Mouse (Mus musculus) stomach, embryonic 16.5 days (tissue): Measurements from ENCODE around the gene Tango6. TPM values are rescaled to one million over a fixed set of nuclear protein-coding genes. Genes with fewer than 3 reads are reported as not detected.

Experiments used
- ATAC-seq: fragments of 200-750 bp; cut with Nextera tagmentation; 2 replicates; pipeline ENCODE4 v1.8.0; 2017; ENCODE audit warnings: moderate number of reproducible peaks, moderate TSS enrichment; ENCODE audit not compliant: insufficient read depth, low FRiP score
- H3K27ac ChIP-seq: fragments of 300-500 bp; sonication (generic); 2 replicates; pipeline ENCODE4 v1.5.1; 2014; ENCODE audit warnings: low read length
- H3K27me3 ChIP-seq: fragments of 300-500 bp; sonication (generic); 2 replicates; pipeline ENCODE4 v1.6.1; 2014; ENCODE audit warnings: low read length, control low read depth, mixed read lengths; ENCODE audit not compliant: control insufficient read depth, insufficient read depth
- H3K36me3 ChIP-seq: fragments of 300-500 bp; sonication (generic); 2 replicates; pipeline ENCODE4 v1.6.1; 2014; ENCODE audit warnings: low read length; ENCODE audit not compliant: control insufficient read depth, insufficient read depth
- H3K4me1 ChIP-seq: fragments of 300-500 bp; sonication (generic); 2 replicates; pipeline ENCODE4 v1.6.1; 2014; ENCODE audit warnings: low read length, control low read depth, mixed read lengths; ENCODE audit not compliant: control insufficient read depth, insufficient read depth
- H3K4me2 ChIP-seq: fragments of 300-500 bp; sonication (generic); 2 replicates; pipeline ENCODE4 v1.6.1; 2014; ENCODE audit warnings: low read depth, low read length, mixed read lengths
- H3K4me3 ChIP-seq: fragments of 300-500 bp; sonication (generic); replicated peaks from 2 replicates; pipeline ENCODE4 v1.5.1; 2014; ENCODE audit warnings: mild to moderate bottlenecking, low read length
- H3K9ac ChIP-seq: fragments of 300-500 bp; sonication (generic); 2 replicates; pipeline ENCODE4 v1.6.1; 2014; ENCODE audit warnings: low read length
- H3K9me3 ChIP-seq: fragments of 300-500 bp; sonication (generic); replicated peaks from 2 replicates; pipeline ENCODE4 v1.6.1; 2016; ENCODE audit warnings: low read length, control low read depth; ENCODE audit not compliant: control insufficient read depth
- WGBS: fragments of 180-500 bp; shearing (Covaris S2); extraction: QIAGEN DNeasy Blood & Tissue Kit; methylation state at CpG from one replicate; pipeline ENCODE4 v1.1.7; 2014; 5-methylcytosine and 5-hydroxymethylcytosine counted together
- polyA plus RNA-seq: library from polyadenylated mRNA; unstranded; fragments of >200 nt; fragmentation: Nextera tagmentation; extraction: Ambion mirVana; gene quantifications from 2 replicates; pipeline ENCODE4 v1.2.1, GENCODE M21; 2015

Tango6 gene
- polyA plus RNA-seq, 1 experiment from 2014 or later = 9.4 TPM

DNA sequence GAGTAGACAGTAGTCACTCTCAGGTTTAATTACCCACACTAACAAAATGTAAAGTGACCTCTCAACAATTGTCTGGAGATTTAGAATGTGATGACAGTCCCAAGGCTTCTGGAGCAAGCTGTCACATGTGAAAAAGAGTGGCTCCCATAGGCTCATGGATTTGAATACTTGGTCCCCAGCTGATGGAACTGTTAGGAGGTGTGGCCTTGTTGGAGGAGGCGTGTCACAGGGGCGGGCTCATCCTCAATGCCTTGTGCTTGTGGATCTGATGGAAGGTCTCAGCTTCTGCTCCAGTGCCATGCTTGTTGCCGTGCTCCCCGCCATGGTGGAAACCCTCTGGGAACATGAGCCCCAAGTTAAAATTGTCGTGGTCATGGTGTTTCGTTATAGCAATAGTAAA is 146.1 kb downstream of the Tango6 start:
- Histone ChIP-seq H3K27ac (no peak overlapping the region), H3K27me3 (no peaks in the 10 kb centered on the region), H3K4me2 (no peak overlapping the region), H3K36me3 (no peaks in the 10 kb centered on the region), H3K9ac (no peak overlapping the region), H3K4me3 (no peak overlapping the region), H3K9me3 (no peaks in the 10 kb centered on the region), H3K4me1 (no peaks in the 10 kb centered on the region)
- 83% methylated on average over 6 of the region's 6 CpGs for WGBS
- ATAC-seq = no peak

DNA sequence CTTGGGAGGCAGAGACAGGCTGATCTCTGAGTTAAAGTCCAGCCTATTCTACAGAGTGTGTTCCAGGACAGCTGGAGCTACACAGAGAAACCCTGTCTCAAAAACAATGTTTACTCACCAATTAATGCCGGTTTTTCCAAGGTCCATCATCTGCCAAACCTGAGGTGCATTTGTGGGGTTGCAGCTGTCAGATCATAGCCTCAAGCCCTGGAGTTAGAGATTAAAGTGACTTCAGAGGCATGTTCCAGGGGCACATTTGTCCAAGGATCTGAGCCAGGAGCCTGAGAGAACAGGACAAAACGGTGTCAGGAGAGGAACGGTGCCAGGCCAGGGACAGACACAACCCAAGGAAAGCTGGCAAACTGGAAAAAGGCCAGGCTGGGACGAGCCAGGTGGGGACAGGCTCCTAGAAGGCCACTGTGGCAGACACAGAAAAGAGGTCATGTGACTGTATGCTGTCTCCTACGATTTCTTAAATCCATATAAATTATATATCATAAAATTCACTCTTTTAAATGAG is 146.7 kb downstream of the Tango6 start:
- H3K27ac ChIP-seq = no peak overlapping the region
- H3K27me3 ChIP-seq = no peaks in the 10 kb centered on the region
- H3K4me1 ChIP-seq = no peaks in the 10 kb centered on the region
- no peak overlapping the region for H3K9ac ChIP-seq
- no peaks in the 10 kb centered on the region for H3K36me3 ChIP-seq
- H3K9me3 ChIP-seq = no peaks in the 10 kb centered on the region
- 86% methylated on average over 5 of the region's 5 CpGs for WGBS
- no peak overlapping the region for H3K4me3 ChIP-seq
- ATAC-seq = no peak
- H3K4me2 ChIP-seq = no peak overlapping the region

DNA sequence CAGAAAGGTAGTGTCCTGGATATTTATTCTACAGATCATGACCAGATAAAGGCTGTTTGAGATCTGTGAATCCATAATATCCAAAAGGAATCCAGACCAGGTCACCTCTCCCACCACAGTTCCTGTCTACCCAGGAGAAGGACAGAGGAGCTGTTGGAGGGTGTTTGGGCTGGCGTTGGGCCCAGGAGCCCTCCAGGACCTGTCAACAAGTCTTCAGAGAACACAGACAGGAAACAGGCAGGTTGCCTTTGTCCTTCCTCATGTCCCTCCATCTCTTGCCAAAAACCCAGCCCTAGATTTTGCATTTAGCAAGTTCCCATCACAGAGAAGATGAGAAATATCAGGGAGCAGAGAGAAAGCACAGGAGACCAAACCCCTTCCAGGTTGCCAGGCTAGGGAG is 152.0 kb downstream of the Tango6 start:
- no peak overlapping the region for H3K4me3 ChIP-seq
- H3K36me3 ChIP-seq = no peaks in the 10 kb centered on the region; the same call in 1 of the 2 replicates
- no peak overlapping the region for H3K27ac ChIP-seq
- H3K4me2 ChIP-seq = no peak overlapping the region
- H3K27me3 ChIP-seq = no peaks in the 10 kb centered on the region
- H3K9me3 ChIP-seq = no peaks in the 10 kb centered on the region
- no peak for ATAC-seq
- WGBS = 80% methylated on average over 1 of the region's 1 CpGs
- no peak overlapping the region for H3K9ac ChIP-seq
- H3K4me1 ChIP-seq = peaks cover 10% of the 10 kb centered on the region

DNA sequence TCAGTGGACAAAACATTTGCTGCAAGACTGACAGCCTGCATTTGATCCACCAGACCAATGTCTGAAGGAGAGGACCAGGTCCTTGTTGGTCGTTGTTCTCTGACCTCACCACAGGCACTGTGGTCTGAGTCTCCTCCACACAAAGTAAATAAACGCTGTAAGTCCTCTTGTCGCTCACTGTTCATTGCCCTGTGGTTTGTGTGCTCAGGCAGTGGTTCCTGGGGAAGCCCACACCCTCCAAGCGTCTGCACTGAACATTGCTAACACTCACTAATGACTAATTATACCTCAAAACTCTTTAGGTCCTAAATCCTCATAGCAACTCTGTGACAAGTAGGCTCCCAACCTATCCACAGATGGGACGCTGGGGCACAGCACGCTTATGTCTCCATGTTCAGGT is 153.7 kb downstream of the Tango6 start:
- peak overlapping the region; percentile 44 for H3K27ac ChIP-seq
- H3K4me2 ChIP-seq = no peak overlapping the region
- peaks cover 10% of the 10 kb centered on the region for H3K4me1 ChIP-seq
- H3K36me3 ChIP-seq = no peaks in the 10 kb centered on the region; the same call in 1 of the 2 replicates
- WGBS = 39% methylated on average over 6 of the region's 6 CpGs
- H3K9ac ChIP-seq = no peak overlapping the region
- H3K4me3 ChIP-seq = no peak overlapping the region
- no peaks in the 10 kb centered on the region for H3K27me3 ChIP-seq
- no peaks in the 10 kb centered on the region for H3K9me3 ChIP-seq
- peak; percentile 69; the same call in 1 of the 2 replicates for ATAC-seq

DNA sequence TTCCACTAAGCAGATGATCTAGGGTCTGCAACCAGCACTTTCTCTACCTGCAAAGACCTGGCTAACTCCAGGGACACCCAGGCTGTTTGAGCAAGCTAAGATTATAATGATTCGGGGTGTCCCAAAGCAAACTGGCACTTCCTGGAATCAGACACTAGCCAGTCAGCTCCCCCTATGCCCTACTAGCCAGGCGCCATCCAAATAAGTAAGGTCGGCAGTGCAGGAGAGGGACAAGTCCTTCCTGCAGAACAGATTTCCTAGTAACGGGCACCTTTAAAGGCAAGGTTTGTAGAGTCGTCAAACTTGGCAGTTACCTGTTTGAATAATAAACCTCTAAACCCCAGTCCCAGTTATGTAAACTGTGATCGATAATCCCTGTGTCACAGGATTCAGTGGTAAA is 155.9 kb downstream of the Tango6 start:
- no peak overlapping the region for H3K9ac ChIP-seq
- peak overlapping the region; percentile 46 for H3K27ac ChIP-seq
- peaks cover 10% of the 10 kb centered on the region for H3K4me1 ChIP-seq
- H3K27me3 ChIP-seq = no peaks in the 10 kb centered on the region
- no peaks in the 10 kb centered on the region; the same call in 1 of the 2 replicates for H3K36me3 ChIP-seq
- H3K4me3 ChIP-seq = no peak overlapping the region
- H3K4me2 ChIP-seq = no peak overlapping the region
- ATAC-seq = no peak
- no peaks in the 10 kb centered on the region for H3K9me3 ChIP-seq
- WGBS = 52% methylated on average over 6 of the region's 6 CpGs

DNA sequence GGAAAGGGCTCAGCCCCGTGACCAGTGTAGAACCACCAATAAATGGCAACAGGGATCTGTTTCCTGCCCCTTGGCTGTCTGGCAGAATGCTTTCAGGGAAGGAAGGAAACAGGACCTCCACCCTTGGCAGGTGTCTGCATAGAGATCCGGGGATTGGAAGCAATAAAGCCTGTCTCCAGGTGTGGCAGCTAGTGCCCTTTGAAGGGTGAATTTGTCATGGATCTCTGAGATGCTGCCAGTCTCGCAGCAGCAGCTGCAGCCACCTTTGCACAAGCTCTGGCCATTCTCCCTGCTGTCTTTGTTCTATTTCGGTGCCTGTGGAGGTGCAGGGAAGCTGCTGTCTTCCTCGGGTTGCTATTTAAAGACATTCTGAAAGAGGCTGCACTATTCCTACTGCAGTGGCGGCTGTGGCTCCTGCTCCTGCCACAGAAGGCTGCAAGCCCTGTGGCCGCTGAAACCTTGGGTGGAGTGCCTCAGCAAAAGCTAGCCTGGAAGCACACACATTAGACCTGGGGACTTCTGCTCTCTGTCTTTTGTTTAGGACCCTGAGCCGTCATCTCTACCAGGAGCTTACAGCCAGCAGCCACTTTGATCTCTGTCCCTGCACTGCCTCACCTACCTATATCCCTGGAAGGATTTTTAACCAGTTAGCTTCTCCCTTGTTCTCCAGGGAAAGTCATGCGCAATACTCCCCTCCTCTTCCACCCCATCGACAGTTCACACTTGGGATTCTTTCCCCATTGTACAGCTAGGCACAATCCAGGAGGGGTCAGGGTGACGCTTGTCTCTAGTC is 156.5 kb downstream of the Tango6 start:
- Histone ChIP-seq H3K9me3 (no peaks in the 10 kb centered on the region), H3K4me3 (no peak overlapping the region), H3K9ac (no peak overlapping the region), H3K27ac (peak overlapping the region; percentile 46), H3K27me3 (no peaks in the 10 kb centered on the region), H3K4me2 (0 out of 2 replicates have a peak overlapping the region, but pooled peaks have one; percentile 15), H3K36me3 (no peaks in the 10 kb centered on the region; the same call in 1 of the 2 replicates), H3K4me1 (peaks cover 10% of the 10 kb centered on the region)
- WGBS = 45% methylated on average over 11 of the region's 11 CpGs
- ATAC-seq = no peak

DNA sequence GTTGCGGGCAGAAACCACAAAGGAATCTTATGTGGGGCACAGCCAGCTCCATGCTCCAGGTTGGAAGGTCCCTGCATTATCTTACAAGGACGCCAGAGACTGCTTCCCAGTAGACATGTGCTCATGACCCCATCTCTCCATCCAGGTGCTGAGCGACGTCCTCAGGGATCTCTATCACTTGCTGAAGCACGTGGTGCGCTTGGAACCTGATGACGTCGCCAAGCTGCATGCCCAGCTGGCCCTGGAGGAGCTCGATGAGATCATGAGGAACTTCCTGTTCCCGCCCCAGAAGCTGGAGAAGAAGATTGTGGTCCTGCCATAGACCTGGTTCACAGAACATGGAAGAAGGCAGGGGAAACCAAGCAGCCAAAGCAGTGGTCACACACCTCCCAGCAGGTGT is 167.2 kb downstream of the Tango6 start:
- Histone ChIP-seq H3K27ac (no peak overlapping the region), H3K4me1 (no peaks in the 10 kb centered on the region), H3K9me3 (no peaks in the 10 kb centered on the region), H3K9ac (no peak overlapping the region), H3K4me2 (no peak overlapping the region), H3K4me3 (no peak overlapping the region), H3K27me3 (no peaks in the 10 kb centered on the region), H3K36me3 (no peaks in the 10 kb centered on the region)
- ATAC-seq = no peak
- WGBS = 82% methylated on average over 10 of the region's 10 CpGs

DNA sequence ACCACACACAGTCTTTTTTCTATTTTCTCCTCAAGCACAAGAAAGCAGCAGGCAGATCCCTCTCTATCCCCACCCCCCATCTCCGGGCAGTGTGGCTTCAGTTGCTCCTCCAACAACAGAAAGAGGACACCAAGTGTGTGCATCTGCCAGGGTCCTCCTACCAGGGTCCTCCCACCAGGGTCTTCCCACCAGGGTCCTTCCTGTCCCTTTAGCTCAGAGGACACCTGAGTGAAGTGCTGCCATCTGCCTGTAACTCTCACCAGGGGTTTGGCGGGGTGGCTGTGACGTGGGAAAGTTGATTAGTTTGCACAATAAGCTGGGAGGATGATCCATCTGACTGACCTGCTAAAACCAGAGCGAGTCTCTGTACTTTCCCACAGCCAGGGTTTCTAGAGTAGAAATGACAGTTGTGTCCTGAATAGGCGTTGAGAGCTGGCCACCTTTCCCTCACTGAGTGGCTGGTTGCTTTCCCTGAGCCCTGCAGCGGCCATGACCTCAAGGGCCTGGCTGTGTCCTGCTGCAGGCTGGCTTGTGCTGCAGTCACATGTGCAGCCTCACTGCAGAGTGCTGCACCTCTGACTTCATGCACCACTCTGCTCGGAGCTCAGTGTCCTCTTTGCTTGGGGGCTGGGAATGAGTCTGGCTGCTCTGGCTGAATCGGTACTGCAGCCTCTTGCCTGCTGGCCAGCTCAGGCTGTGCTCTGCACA is 171.8 kb downstream of the Tango6 start:
- WGBS = 39% methylated on average over 8 of the region's 8 CpGs
- Histone ChIP-seq H3K4me3 (no peak overlapping the region), H3K4me2 (no peak overlapping the region), H3K4me1 (no peaks in the 10 kb centered on the region), H3K36me3 (no peaks in the 10 kb centered on the region), H3K27ac (no peak overlapping the region), H3K9me3 (no peaks in the 10 kb centered on the region), H3K27me3 (no peaks in the 10 kb centered on the region), H3K9ac (no peak overlapping the region)
- no peak for ATAC-seq

DNA sequence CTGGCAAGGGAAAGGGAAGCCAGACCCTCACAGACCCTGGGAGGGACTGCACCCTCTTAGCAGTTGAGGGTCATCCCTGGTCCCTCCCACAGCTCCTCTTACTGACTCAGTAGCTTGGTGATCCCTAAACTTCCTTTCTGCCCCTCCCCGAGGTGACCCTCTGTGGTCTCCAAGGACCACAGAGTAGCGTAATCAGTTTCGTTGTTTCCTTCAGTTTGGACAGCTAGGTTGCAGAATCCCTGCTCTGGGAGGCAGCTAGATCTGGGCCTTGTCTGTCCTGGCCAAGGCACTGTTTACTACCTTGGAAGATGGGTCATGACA is 172.3 kb downstream of the Tango6 start:
- no peak overlapping the region for H3K27ac ChIP-seq
- no peaks in the 10 kb centered on the region for H3K4me1 ChIP-seq
- H3K4me2 ChIP-seq = no peak overlapping the region
- H3K9me3 ChIP-seq = no peaks in the 10 kb centered on the region
- WGBS = 63% methylated on average over 3 of the region's 3 CpGs
- H3K4me3 ChIP-seq = no peak overlapping the region
- no peaks in the 10 kb centered on the region for H3K27me3 ChIP-seq
- ATAC-seq = no peak
- no peak overlapping the region for H3K9ac ChIP-seq
- H3K36me3 ChIP-seq = no peaks in the 10 kb centered on the region
